Mouse (Mus musculus) cerebellum, adult (tissue): ENCODE results near the gene Synpo2.
A peak's percentile ranks its signal among the peaks of the same experiment; 100 is the strongest.
"Not testable (repeated sequence)": the region's sequence is repeated elsewhere in the genome, so short reads cannot be mapped to it uniquely, and the experiment has no call there.

ENCODE experiments used
- ATAC-seq: cut with Nextera tagmentation; 2 replicates; pipeline ENCODE4 v1.9.2; 2017; ENCODE audit warnings: mild to moderate bottlenecking, moderate library complexity, mixed read lengths; ENCODE audit not compliant: insufficient number of reproducible peaks, low FRiP score, low TSS enrichment

The Synpo2 gene

GRCm38 (mm10) chr3:123139619-123140018 lies 96.3 kb downstream of the Synpo2 start:
- no peak for ATAC-seq

- ATAC-seq = no peak
Measured at GRCm38 (mm10) chr3:123138274-123139003, 97.5 kb downstream of the Synpo2 start.

- ATAC-seq = no peak
Measured at GRCm38 (mm10) chr3:123132101-123132500, 103.8 kb downstream of the Synpo2 start.

GRCm38 (mm10) chr3:123131151-123131756 lies 104.7 kb downstream of the Synpo2 start:
- ATAC-seq = no peak

GRCm38 (mm10) chr3:123130314-123131150 lies 105.4 kb downstream of the Synpo2 start:
- no peak for ATAC-seq

GRCm38 (mm10) chr3:123128781-123129180 lies 107.2 kb downstream of the Synpo2 start:
- 0 out of 2 replicates have a peak, but pooled peaks have one; percentile 31 for ATAC-seq

- no peak for ATAC-seq
Measured at GRCm38 (mm10) chr3:123128091-123128490, 107.9 kb downstream of the Synpo2 start.

- ATAC-seq = not testable (repeated sequence)
Measured at GRCm38 (mm10) chr3:123126741-123127140, 109.2 kb downstream of the Synpo2 start.

GRCm38 (mm10) chr3:123123817-123124216 lies 112.1 kb downstream of the Synpo2 start:
- no peak for ATAC-seq

GRCm38 (mm10) chr3:123122151-123123030 lies 113.6 kb downstream of the Synpo2 start:
- no peak for ATAC-seq

- no peak for ATAC-seq
Measured at GRCm38 (mm10) chr3:123116903-123117302, 119.0 kb downstream of the Synpo2 start.

- ATAC-seq = no peak
Measured at GRCm38 (mm10) chr3:123115770-123116527, 120.0 kb downstream of the Synpo2 start.

GRCm38 (mm10) chr3:123114001-123114635 lies 121.8 kb downstream of the Synpo2 start:
- ATAC-seq = no peak

GRCm38 (mm10) chr3:123112781-123113180 lies 123.2 kb downstream of the Synpo2 start:
- no peak for ATAC-seq

- no peak for ATAC-seq
Measured at GRCm38 (mm10) chr3:123111071-123111711, 124.8 kb downstream of the Synpo2 start.

- ATAC-seq = no peak
Measured at GRCm38 (mm10) chr3:123107830-123108549, 128.0 kb downstream of the Synpo2 start.

- no peak for ATAC-seq
Measured at GRCm38 (mm10) chr3:123104325-123104724, 131.6 kb downstream of the Synpo2 start.
